Mouse (Mus musculus) CH12.LX (cell line): ENCODE data around the gene Gm49486. TPM values are rescaled to one million over a fixed set of nuclear protein-coding genes. Genes with fewer than 3 reads are reported as not detected.

ENCODE experiments used
- DNase-seq: peaks from one replicate; pipeline ENCODE4 v3.0.0-alpha.2; 2013; ENCODE audit errors: extremely low read depth
- H3K27ac ChIP-seq: 2 replicates; pipeline ENCODE4 v1.5.1; 2012; ENCODE audit warnings: low read depth, mild to moderate bottlenecking, control low read depth, moderate library complexity; ENCODE audit not compliant: insufficient read depth
- H3K27me3 ChIP-seq: replicated peaks from 2 replicates; pipeline ENCODE3; 2012; ENCODE audit warnings: inconsistent platforms
- H3K36me3 ChIP-seq, 2 experiments: replicated peaks in 1 of 2; 2 replicates each; pipeline versions ENCODE3 to v1.6.1; 2012; ENCODE audit warnings: inconsistent platforms in 1 of 2, low read length in 1 of 2, mild to moderate bottlenecking in 1 of 2, mixed read lengths in 1 of 2, moderate library complexity in 1 of 2; ENCODE audit not compliant: control insufficient read depth in 1 of 2, insufficient read depth in 1 of 2
- H3K4me1 ChIP-seq, 2 experiments: 2 replicates each; pipeline ENCODE4 v1.6.1; 2012; ENCODE audit warnings: inconsistent platforms in 1 of 2, moderate library complexity in 1 of 2; ENCODE audit not compliant: insufficient read depth in 2 of 2, control insufficient read depth in 1 of 2
- H3K4me2 ChIP-seq: 2 replicates; pipeline ENCODE4 v1.6.1; 2012; ENCODE audit warnings: low read depth, mild to moderate bottlenecking, control low read depth; ENCODE audit not compliant: poor library complexity, insufficient read depth, severe bottlenecking
- H3K4me3 ChIP-seq, 3 experiments: fragments of 150-350 bp in 1 of 3; sonication (generic) in 1 of 3; replicated peaks in 1 of 3; 2 replicates each; pipeline versions ENCODE3 to v1.5.1; 2011 to 2012; ENCODE audit warnings: low read depth in 2 of 3, low read length in 2 of 3, mild to moderate bottlenecking in 2 of 3, moderate library complexity in 2 of 3, control low read depth in 1 of 3, improper control_type of control experiment in 1 of 3, inconsistent platforms in 1 of 3, mixed read lengths in 1 of 3; ENCODE audit not compliant: poor library complexity in 1 of 3
- H3K79me2 ChIP-seq: replicated peaks from 2 replicates; pipeline ENCODE4 v1.6.1; 2012; ENCODE audit warnings: mild to moderate bottlenecking, moderate library complexity; ENCODE audit not compliant: control insufficient read depth, poor library complexity, insufficient read depth, severe bottlenecking; ENCODE audit errors: extremely low read depth
- H3K9ac ChIP-seq: 2 replicates; pipeline ENCODE4 v1.6.1; 2012; ENCODE audit warnings: low read depth, mild to moderate bottlenecking, control low read depth, moderate library complexity; ENCODE audit not compliant: insufficient read depth
- H3K9me3 ChIP-seq: replicated peaks from 2 replicates; pipeline ENCODE3; 2012; ENCODE audit warnings: low read length, inconsistent platforms, mixed read lengths
- BHLHE40 ChIP-seq: IDR thresholded peaks from 2 replicates; pipeline ENCODE4 v1.6.1; 2011; ENCODE audit warnings: mild to moderate bottlenecking, low read depth, low read length, improper control_type of control experiment
- CHD1 ChIP-seq: IDR thresholded peaks from 2 replicates; pipeline ENCODE4 v1.6.1; 2012; ENCODE audit warnings: low read depth, low read length, improper control_type of control experiment, inconsistent platforms
- CTCF ChIP-seq, 2 experiments: IDR thresholded peaks in 1 of 2; conservative IDR thresholded peaks in 1 of 2; 2 replicates each; pipeline ENCODE4 v1.5.1; 2011 to 2012; ENCODE audit warnings: low read depth in 2 of 2, low read length in 2 of 2, improper control_type of control experiment in 1 of 2, inconsistent platforms in 1 of 2, mild to moderate bottlenecking in 1 of 2, moderate library complexity in 1 of 2
- ELF1 ChIP-seq: IDR thresholded peaks from 2 replicates; pipeline ENCODE4 v1.6.1; 2014; ENCODE audit warnings: low read depth, mild to moderate bottlenecking, inconsistent platforms, low read length, improper control_type of control experiment
- ETS1 ChIP-seq: conservative IDR thresholded peaks from 2 replicates; pipeline ENCODE4 v1.6.1; 2012; ENCODE audit warnings: low read depth, mild to moderate bottlenecking, inconsistent platforms, low read length, improper control_type of control experiment, moderate library complexity
- JUN ChIP-seq: IDR thresholded peaks from 2 replicates; pipeline ENCODE4 v1.6.1; 2011; ENCODE audit warnings: low read depth, mild to moderate bottlenecking, low read length, improper control_type of control experiment, moderate library complexity; ENCODE audit not compliant: insufficient read depth
- JUND ChIP-seq: conservative IDR thresholded peaks from 2 replicates; pipeline ENCODE4 v1.6.1; 2011; ENCODE audit warnings: low read depth, low read length, improper control_type of control experiment
- KAT2A ChIP-seq: IDR thresholded peaks from 2 replicates; pipeline ENCODE4 v1.6.1; 2012; ENCODE audit warnings: low read length, improper control_type of control experiment, inconsistent platforms; ENCODE audit not compliant: insufficient replicate concordance
- MAFK ChIP-seq: IDR thresholded peaks from 2 replicates; pipeline ENCODE4 v1.6.1; 2011; ENCODE audit warnings: low read length, improper control_type of control experiment; ENCODE audit not compliant: insufficient replicate concordance
- MAX ChIP-seq: IDR thresholded peaks from 2 replicates; pipeline ENCODE4 v1.6.1; 2011; ENCODE audit warnings: low read length, improper control_type of control experiment
- MEF2A ChIP-seq: IDR thresholded peaks from 2 replicates; pipeline ENCODE4 v1.6.1; 2014; ENCODE audit warnings: low read depth, mild to moderate bottlenecking, inconsistent platforms, low read length, improper control_type of control experiment, borderline replicate concordance
- MXI1 ChIP-seq: IDR thresholded peaks from 2 replicates; pipeline ENCODE4 v1.6.1; 2011; ENCODE audit warnings: mild to moderate bottlenecking, low read depth, low read length, improper control_type of control experiment
- NELFE ChIP-seq: IDR thresholded peaks from 2 replicates; pipeline ENCODE4 v1.6.1; 2011; ENCODE audit warnings: low read depth, low read length, improper control_type of control experiment
- NRF1 ChIP-seq: IDR thresholded peaks from 2 replicates; pipeline ENCODE4 v1.6.1; 2014; ENCODE audit warnings: low read depth, mild to moderate bottlenecking, inconsistent platforms, low read length, improper control_type of control experiment, moderate library complexity
- POLR2A ChIP-seq: IDR thresholded peaks from 2 replicates; pipeline ENCODE4 v1.6.1; 2011; ENCODE audit warnings: low read depth, mild to moderate bottlenecking, improper control_type of control experiment, low read length
- POLR2AphosphoS2 ChIP-seq: IDR thresholded peaks from 2 replicates; pipeline ENCODE4 v1.6.1; 2011; ENCODE audit warnings: low read depth, low read length, improper control_type of control experiment
- RCOR1 ChIP-seq: conservative IDR thresholded peaks from 2 replicates; pipeline ENCODE4 v1.6.1; 2012; ENCODE audit warnings: low read depth, mild to moderate bottlenecking, inconsistent platforms, low read length, improper control_type of control experiment
- SMC3 ChIP-seq: IDR thresholded peaks from 2 replicates; pipeline ENCODE4 v1.6.1; 2011; ENCODE audit warnings: low read depth, low read length, improper control_type of control experiment
- TBP ChIP-seq: conservative IDR thresholded peaks from 2 replicates; pipeline ENCODE4 v1.6.1; 2011; ENCODE audit warnings: low read depth, low read length, improper control_type of control experiment
- UBTF ChIP-seq: IDR thresholded peaks from 2 replicates; pipeline ENCODE4 v1.6.1; 2012; ENCODE audit warnings: low read depth, mild to moderate bottlenecking, inconsistent platforms, low read length, improper control_type of control experiment, moderate library complexity
- USF2 ChIP-seq: conservative IDR thresholded peaks from 2 replicates; pipeline ENCODE4 v1.6.1; 2011; ENCODE audit warnings: low read depth, low read length, improper control_type of control experiment
- dilution Hi-C: fragments of 300-500 bp; cut with MboI; formaldehyde crosslinking; loops from 2 replicates; pipeline ENCODE4 v1.14.3; 2020; ENCODE audit warnings: low sequenced_read_pairs; ENCODE audit not compliant: extremely low pct_unique_long_range_greater_than_20kb, extremely low pct_ligation_motif_present
- in situ Hi-C: fragments of 300-500 bp; cut with MboI; formaldehyde crosslinking; loops from 3 replicates; pipeline ENCODE4 v1.14.3; 2019; ENCODE audit warnings: low sequenced_read_pairs, low pct_ligation_motif_present, low pct_unique_long_range_greater_than_20kb, mixed read lengths
- polyA plus RNA-seq: library from polyadenylated mRNA; unstranded; fragments of >175 nt; gene quantifications from 2 replicates; pipeline ENCODE4 v1.2.1, GENCODE M21; 2012; ENCODE audit warnings: low read depth; ENCODE audit not compliant: insufficient read length
- total RNA-seq, 2 experiments: library from RNA; depleted of rRNA; stranded (reverse); fragments of 300-350 nt in 1 of 2; fragments of >200 nt in 1 of 2; gene quantifications; 2 replicates each; pipeline ENCODE4 v1.2.3; 2012 to 2014

Gene Gm49486
- total and polyA plus RNA-seq, 3 experiments, result 0.21 to 0.77 (median 0.59) TPM

GRCm38 (mm10) chr15:79194946-79195345 lies 34.2 kb upstream of the Gm49486 start:
- dilution Hi-C loops (no loop called here), in situ Hi-C loops (no loop called here)
- peaks cover 33% of the 10 kb centered on the region for H3K27me3 ChIP-seq

GRCm38 (mm10) chr15:79195492-79195891 lies 33.7 kb upstream of the Gm49486 start:
- DNase-seq, result no peak
- peaks cover 3 to 6% of the 10 kb centered on the region in 2 experiments; a peak in 2 of 4 replicates for H3K4me1 ChIP-seq
- peaks cover 4% of the 10 kb centered on the region for H3K9me3 ChIP-seq
- dilution Hi-C loops, result no loop called here
- H3K4me2 ChIP-seq, result no peak overlapping the region
- H3K27ac ChIP-seq, result no peak overlapping the region
- H3K27me3 ChIP-seq, result peaks cover 33% of the 10 kb centered on the region
- no peak overlapping the region for H3K4me3 ChIP-seq
- H3K9ac ChIP-seq, result no peak overlapping the region
- TF ChIP-seq NELFE (no peak), ETS1 (no peak), MAFK (no peak), MAX (no peak), UBTF (no peak), CTCF (conservative IDR thresholded peaks at IDR 0.05 in 1 of 2, IDR thresholded peaks at IDR 0.05 in 1 of 2; ENCODE audit: low read depth in 2 of 2, low read length in 2 of 2) (no peak), JUND (no peak), MXI1 (no peak), POLR2A (no peak), ELF1 (no peak), SMC3 (no peak), RCOR1 (no peak), CHD1 (no peak), NRF1 (no peak), USF2 (no peak), BHLHE40 (no peak), TBP (no peak), JUN (no peak), MEF2A (no peak), POLR2AphosphoS2 (no peak)
- TF ChIP-seq, all 38 proteins: peak for 0
- Histone ChIP-seq H3K36me3 (no peaks in the 10 kb centered on the region), H3K79me2 (no peaks in the 10 kb centered on the region)
- in situ Hi-C loops, result no loop called here

More at GRCm38 (mm10) chr15:79194946-79195345, 34.2 kb upstream of the Gm49486 start:
- Histone ChIP-seq H3K79me2 (no peaks in the 10 kb centered on the region), H3K4me3 (no peak overlapping the region), H3K4me2 (no peak overlapping the region), H3K9me3 (peaks cover 4% of the 10 kb centered on the region), H3K9ac (no peak overlapping the region), H3K27ac (no peak overlapping the region), H3K4me1 (peaks cover 3 to 6% of the 10 kb centered on the region in 2 experiments; a peak in 2 of 4 replicates), H3K36me3 (no peaks in the 10 kb centered on the region)
- DNase-seq, result no peak
- TF ChIP-seq KAT2A (no peak), SMC3 (no peak), MXI1 (no peak)
